ENCODE assay signal across 11 mouse cellular contexts in the genomic region with DNA sequence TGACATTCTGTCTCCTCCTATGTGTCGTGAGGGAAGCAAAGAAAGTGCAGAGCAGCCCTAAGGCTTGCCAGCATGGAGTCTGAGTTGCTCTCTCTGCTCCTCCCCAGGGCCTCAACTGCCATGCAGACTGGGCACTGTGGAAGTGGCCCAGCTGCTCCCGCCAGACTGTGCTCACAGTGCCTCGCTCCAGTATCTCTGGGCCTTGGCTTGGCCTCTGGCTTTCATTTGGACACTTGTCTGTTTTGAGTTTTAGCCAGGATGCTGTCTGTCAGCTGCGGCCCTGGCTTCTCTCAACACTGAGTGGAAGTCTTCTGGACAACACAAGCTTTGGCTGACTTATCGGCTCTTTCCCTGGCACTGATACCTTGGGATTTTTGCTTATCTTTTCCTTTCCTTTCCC. TPM values are rescaled to one million over a fixed set of nuclear protein-coding genes. Genes with fewer than 3 reads are reported as not detected.
DNase-seq lines count a peak whose midpoint lies in the region; ATAC-seq and TF ChIP-seq lines count a peak whose summit lies in the region.
"Had no signal": no experiment of that assay in that cellular context is flagged by ENCODE, and none has a peak within 500 bp of the region (broad histone marks: within the 10 kb centered on the region; RNA-seq: fewer than 3 reads in every experiment).

No protein-coding gene starts in this region.

- no peaks in the 10 kb centered on the region for H3K9me3 ChIP-seq in intestine, postnatal 0 days (ENCODE audit: control insufficient read depth)

- peak; percentile 5 for DNase-seq in ovary, postnatal 36 days (ENCODE audit: low spot score)
- DNase-seq in ovary, adult 18-20 months (ENCODE audit: low spot score) = no peak
- DNase-seq in gastrocnemius, adult 2 months = peak; percentile 80
- DNase-seq in heart, postnatal 10 days = peak; percentile 86 to 89
- peak; percentile 19 for DNase-seq in yolk sac, embryonic 10.5 days (ENCODE audit: low spot score)
- no peak for DNase-seq in ovary, postnatal 10 days (ENCODE audit: low spot score)
- DNase-seq: right cerebral cortex, adult 18-20 months; thymus, postnatal 4 days had no signal

- intact Hi-C loops in gastrocnemius, adult 2 months (cut with DNase I) = loop anchor here (2.0 to 5.0 kb wide), 2 partner anchors 48 to 78 kb away; partner anchors contain the start of gene Ppp1r14c
- intact Hi-C loops in heart, postnatal 10 days (cut with DNase I) = loop anchor here (1.0 to 5.0 kb wide), 2 partner anchors 78 to 110 kb away; no protein-coding TSS in a partner anchor

- no peak overlapping the region for H3K4me3 ChIP-seq in gastrocnemius, adult 2 months
- H3K4me3 ChIP-seq in intestine, postnatal 0 days (ENCODE audit: low read depth, low read length) = no peak overlapping the region

- H3K27me3 ChIP-seq in intestine, postnatal 0 days (replicated peaks; ENCODE audit: control insufficient read depth, insufficient read depth, low read length) = no peaks in the 10 kb centered on the region

- 71% methylated on average over 5 of the region's 5 CpGs for WGBS in intestine, postnatal 0 days

- no peak for TF ChIP-seq CTCF in gastrocnemius, adult 2 months (IDR thresholded peaks at IDR 0.05)
- TF ChIP-seq CTCF in intestine, postnatal 0 days (IDR thresholded peaks at IDR 0.05; ENCODE audit: low read depth) = no peak

- H3K4me2 ChIP-seq in intestine, postnatal 0 days (replicated peaks; ENCODE audit: low read depth) = no peak overlapping the region

- H3K36me3 ChIP-seq in intestine, postnatal 0 days (ENCODE audit: control insufficient read depth, insufficient read depth) = no peaks in the 10 kb centered on the region

- H3K9ac ChIP-seq in intestine, postnatal 0 days (ENCODE audit: low read depth, low read length) = no peak overlapping the region

- no peaks in the 10 kb centered on the region for H3K4me1 ChIP-seq in intestine, postnatal 0 days (replicated peaks; ENCODE audit: control insufficient read depth, insufficient read depth, low read length)

- ATAC-seq in megakaryocyte, adult 5-6 weeks (ENCODE audit: poor library complexity, severe bottlenecking) = no peak
- no peak for ATAC-seq in intestine, postnatal 0 days

- H3K27ac ChIP-seq in gastrocnemius, adult 2 months = peak overlapping the region; percentile 92
- no peak overlapping the region for H3K27ac ChIP-seq in intestine, postnatal 0 days (ENCODE audit: low read depth, low read length)
- H3K27ac ChIP-seq: macrophage had no signal

RNA-seq across cellular contexts. Expression of gene Ppp1r14c, which starts 49.0 kb away (rescaled TPM):
- total RNA-seq in gastrocnemius, adult 2 months (2021) = 10 to 100 TPM; 78.5 to 82.6 TPM
- total RNA-seq in heart, postnatal 10 days (2021) = 100 to 1,000 TPM; 252 to 325 TPM
- 0.13 TPM in 1 of 2 replicates, not detected in the other for total RNA-seq in megakaryocyte, adult 5-6 weeks (2015)
- total RNA-seq in megakaryocyte, adult 5-6 weeks (2017) = not detected in 2 replicates
- 1.4 and 2.3 TPM in 2 replicates for polyA plus RNA-seq in intestine, postnatal 0 days (2015; fragmentation: Nextera tagmentation; extraction: Ambion mirVana)
- polyA plus RNA-seq: macrophage had no signal

Comparison
In these comparisons a context has a peak if more than half of its experiments do, and no peak if none do; other contexts are left out.
1. DNase-seq: peak in ovary, postnatal 36 days (single experiment), gastrocnemius, adult 2 months (single experiment), heart, postnatal 10 days (2 of 2) and yolk sac, embryonic 10.5 days (single experiment); none in ovary, adult 18-20 months (single experiment) and ovary, postnatal 10 days (single experiment).
2. RNA of gene Ppp1r14c, which starts 49.0 kb away (total RNA-seq): 252 to 325 TPM in heart, postnatal 10 days and 78.5 to 82.6 TPM in gastrocnemius, adult 2 months; 0.13 TPM in megakaryocyte, adult 5-6 weeks; every median in the first group is over 10 times any median in the second.